Mouse (Mus musculus) midbrain, embryonic 15.5 days (tissue): ENCODE measurements around the gene F8. TPM values are rescaled to one million over a fixed set of nuclear protein-coding genes. Genes with fewer than 3 reads are reported as not detected.

ENCODE experiments used
- ATAC-seq: fragments of 200-750 bp; cut with Nextera tagmentation; replicated peaks from 2 replicates; pipeline ENCODE4 v1.8.0; 2017; ENCODE audit warnings: moderate TSS enrichment
- H3K27ac ChIP-seq: fragments of 300-500 bp; sonication (generic); 2 replicates; pipeline ENCODE4 v1.5.1; 2015; ENCODE audit warnings: mild to moderate bottlenecking, inconsistent platforms
- H3K27me3 ChIP-seq: fragments of 300-500 bp; sonication (generic); replicated peaks from 2 replicates; pipeline ENCODE4 v1.6.1; 2015; ENCODE audit warnings: inconsistent platforms
- H3K36me3 ChIP-seq: fragments of 300-500 bp; sonication (generic); replicated peaks from 2 replicates; pipeline ENCODE4 v1.6.1; 2015; ENCODE audit warnings: inconsistent platforms
- H3K4me1 ChIP-seq: fragments of 300-500 bp; sonication (generic); 2 replicates; pipeline ENCODE4 v1.6.1; 2015; ENCODE audit warnings: inconsistent platforms
- H3K4me2 ChIP-seq: fragments of 300-500 bp; sonication (generic); 2 replicates; pipeline ENCODE4 v1.6.1; 2015; ENCODE audit warnings: inconsistent platforms, mild to moderate bottlenecking, moderate library complexity
- H3K4me3 ChIP-seq: fragments of 300-500 bp; sonication (generic); 2 replicates; pipeline ENCODE4 v1.5.1; 2015; ENCODE audit warnings: mild to moderate bottlenecking, inconsistent platforms
- H3K9ac ChIP-seq: fragments of 300-500 bp; sonication (generic); 2 replicates; pipeline ENCODE4 v1.6.1; 2015; ENCODE audit warnings: mild to moderate bottlenecking, inconsistent platforms
- H3K9me3 ChIP-seq: fragments of 300-500 bp; sonication (generic); 2 replicates; pipeline ENCODE4 v1.6.1; 2016; ENCODE audit warnings: inconsistent platforms
- WGBS: fragments of 180-500 bp; shearing (Covaris S2); methylation state at CpG from one replicate; pipeline ENCODE4 v1.1.7; 2015; ENCODE audit warnings: mixed read lengths; 5-methylcytosine and 5-hydroxymethylcytosine counted together
- polyA plus RNA-seq: library from polyadenylated mRNA; unstranded; fragments of >200 nt; fragmentation: Nextera tagmentation; extraction: Ambion mirVana; gene quantifications from 2 replicates; pipeline ENCODE4 v1.2.1, GENCODE M21; 2015

The F8 gene
- polyA plus RNA-seq, 1 experiment from 2014 or later, result 1.9 TPM

GRCm38 (mm10) chrX:75130467-75131160 lies 251.8 kb downstream of the F8 start, which contains the start of gene Mpp1:
TSS of gene Mpp1 (minus strand) at chrX:75131016.
- Histone ChIP-seq H3K27me3 (no peaks in the 10 kb centered on the region), H3K36me3 (no peaks in the 10 kb centered on the region), H3K4me2 (peak within 1 kb of the TSS; percentile 56), H3K4me3 (peak within 1 kb of the TSS; percentile 50), H3K27ac (peak within 1 kb of the TSS; percentile 48; the same call in 1 of the 2 replicates), H3K9me3 (no peaks in the 10 kb centered on the region), H3K9ac (peak within 1 kb of the TSS; percentile 55), H3K4me1 (no peaks in the 10 kb centered on the region)
- ATAC-seq, result peak; percentile 100
- 24% methylated on average over 36 of the region's 36 CpGs for WGBS

DNA sequence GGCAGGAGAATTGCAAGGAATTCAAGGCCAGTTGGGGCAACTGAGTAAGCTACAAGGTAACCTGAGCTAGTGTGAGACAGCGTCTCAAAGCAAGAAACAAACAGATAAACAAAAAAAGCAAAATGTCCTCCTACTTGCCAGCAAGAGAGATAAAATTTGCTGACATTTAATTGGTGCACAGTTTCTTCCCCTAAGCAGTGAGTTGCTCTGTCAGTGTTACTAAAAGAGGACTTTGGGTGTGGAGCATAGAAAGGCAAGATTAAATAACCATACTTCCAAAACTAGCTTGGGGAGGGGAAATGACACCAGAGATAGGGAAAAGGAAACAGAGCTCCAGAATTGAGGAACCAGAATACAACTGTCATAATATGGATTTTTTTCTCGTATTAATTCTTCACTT lies 252.9 kb downstream of the F8 start:
- Histone ChIP-seq H3K27ac (no peak overlapping the region), H3K27me3 (no peaks in the 10 kb centered on the region), H3K4me1 (no peaks in the 10 kb centered on the region), H3K9ac (no peak overlapping the region), H3K4me3 (no peak overlapping the region), H3K36me3 (no peaks in the 10 kb centered on the region), H3K4me2 (no peak overlapping the region), H3K9me3 (no peaks in the 10 kb centered on the region)
- 66% methylated on average over 2 of the region's 2 CpGs for WGBS
- no peak for ATAC-seq

- no peak overlapping the region for H3K4me2 ChIP-seq
- H3K9ac ChIP-seq, result no peak overlapping the region
- ATAC-seq, result no peak
- H3K27ac ChIP-seq, result no peak overlapping the region
- no peaks in the 10 kb centered on the region for H3K4me1 ChIP-seq
- H3K4me3 ChIP-seq, result no peak overlapping the region
- no peaks in the 10 kb centered on the region for H3K27me3 ChIP-seq
- no peaks in the 10 kb centered on the region for H3K9me3 ChIP-seq
- H3K36me3 ChIP-seq, result no peaks in the 10 kb centered on the region
Observed at GRCm38 (mm10) chrX:75128333-75128980, 254.0 kb downstream of the F8 start.

- H3K27me3 ChIP-seq, result no peaks in the 10 kb centered on the region
- H3K4me1 ChIP-seq, result no peaks in the 10 kb centered on the region
- H3K27ac ChIP-seq, result no peak overlapping the region
- no peak overlapping the region for H3K4me2 ChIP-seq
- no peaks in the 10 kb centered on the region for H3K36me3 ChIP-seq
- ATAC-seq, result no peak
- H3K9me3 ChIP-seq, result no peaks in the 10 kb centered on the region
- H3K9ac ChIP-seq, result no peak overlapping the region
- H3K4me3 ChIP-seq, result no peak overlapping the region
Observed at GRCm38 (mm10) chrX:75126893-75127292, 255.5 kb downstream of the F8 start.

- Histone ChIP-seq H3K4me3 (no peak overlapping the region), H3K4me2 (no peak overlapping the region), H3K9ac (no peak overlapping the region), H3K9me3 (no peaks in the 10 kb centered on the region), H3K27ac (no peak overlapping the region), H3K4me1 (no peaks in the 10 kb centered on the region), H3K27me3 (no peaks in the 10 kb centered on the region), H3K36me3 (no peaks in the 10 kb centered on the region)
- 87% methylated on average over 3 of the region's 3 CpGs for WGBS
- ATAC-seq, result no peak
Observed at GRCm38 (mm10) chrX:75125606-75126005, 256.8 kb downstream of the F8 start.

Other genes with a start within 250 kb of the F8 start
- gene Smim9, start 218.8 kb downstream of the F8 start, polyA plus RNA-seq, result 0.32 TPM in 1 of 2 replicates, not detected in the other
- 27.2 and 31.3 TPM in 2 replicates for gene Fundc2, start 216 bp downstream of the F8 start, polyA plus RNA-seq
- gene Cmc4, start 34.0 kb upstream of the F8 start, polyA plus RNA-seq, result 21.1 and 23.7 TPM in 2 replicates
- 6.7 and 7.2 TPM in 2 replicates for gene Mtcp1, start 34.0 kb upstream of the F8 start, polyA plus RNA-seq
- 44.1 and 47.1 TPM in 2 replicates for gene Brcc3, start 34.0 kb upstream of the F8 start, polyA plus RNA-seq
- 264 and 281 TPM in 2 replicates for gene Vbp1, start 131.7 kb upstream of the F8 start, polyA plus RNA-seq
- 24.2 and 25.3 TPM in 2 replicates for gene Rab39b, start 195.6 kb upstream of the F8 start, polyA plus RNA-seq